Mouse (Mus musculus) forebrain, embryonic 10.5 days (tissue): ENCODE data around the gene Prune2. TPM values are rescaled to one million over a fixed set of nuclear protein-coding genes. Genes with fewer than 3 reads are reported as not detected.

Experiments
- DNase-seq: peaks from one replicate; pipeline ENCODE4 v3.0.0-alpha.2; 2017; ENCODE audit warnings: low spot score; ENCODE audit errors: extremely low spot score
- H3K27ac ChIP-seq: fragments of 300-500 bp; sonication (generic); 2 replicates; pipeline ENCODE4 v1.5.1; 2016; ENCODE audit warnings: mild to moderate bottlenecking
- H3K27me3 ChIP-seq: fragments of 300-500 bp; sonication (generic); 2 replicates; pipeline ENCODE4 v1.6.1; 2016; ENCODE audit warnings: mild to moderate bottlenecking; ENCODE audit not compliant: poor library complexity, severe bottlenecking
- H3K36me3 ChIP-seq: fragments of 300-500 bp; sonication (generic); replicated peaks from 2 replicates; pipeline ENCODE4 v1.6.1; 2016; ENCODE audit warnings: mild to moderate bottlenecking, moderate library complexity
- H3K4me1 ChIP-seq: fragments of 300-500 bp; sonication (generic); 2 replicates; pipeline ENCODE4 v1.6.1; 2016
- H3K4me3 ChIP-seq: fragments of 300-500 bp; sonication (generic); 2 replicates; pipeline ENCODE4 v1.5.1; 2016; ENCODE audit warnings: mild to moderate bottlenecking, moderate library complexity
- H3K9me3 ChIP-seq: fragments of 300-500 bp; sonication (generic); 2 replicates; pipeline ENCODE4 v1.6.1; 2016; ENCODE audit warnings: mild to moderate bottlenecking, moderate library complexity
- WGBS: fragments of 180-500 bp; shearing (Covaris S2); methylation state at CpG from one replicate; pipeline ENCODE4 v1.1.7; 2016; 5-methylcytosine and 5-hydroxymethylcytosine counted together
- polyA plus RNA-seq: library from polyadenylated mRNA; unstranded; fragments of >200 nt; fragmentation: Nextera tagmentation; extraction: Ambion mirVana; gene quantifications from 2 replicates; pipeline ENCODE4 v1.2.1, GENCODE M21; 2016

Gene Prune2
- polyA plus RNA-seq, 1 experiment from 2014 or later, result 1.5 TPM

GRCm38 (mm10) chr19:17081382-17081781, 125.5 kb downstream of the Prune2 start:
- H3K9me3 ChIP-seq, result no peaks in the 10 kb centered on the region
- no peaks in the 10 kb centered on the region for H3K27me3 ChIP-seq
- no peak overlapping the region for H3K27ac ChIP-seq
- H3K36me3 ChIP-seq, result no peaks in the 10 kb centered on the region
- DNase-seq, result no peak
- 92% methylated on average over 10 of the region's 10 CpGs for WGBS
- H3K4me3 ChIP-seq, result no peak overlapping the region
- H3K4me1 ChIP-seq, result peaks cover 8% of the 10 kb centered on the region

GRCm38 (mm10) chr19:17094067-17094466, 138.1 kb downstream of the Prune2 start:
- WGBS, result 51% methylated on average over 8 of the region's 8 CpGs
- no peak overlapping the region for H3K4me3 ChIP-seq
- no peaks in the 10 kb centered on the region for H3K36me3 ChIP-seq
- H3K27ac ChIP-seq, result no peak overlapping the region
- H3K4me1 ChIP-seq, result peaks cover 9% of the 10 kb centered on the region
- no peaks in the 10 kb centered on the region for H3K27me3 ChIP-seq
- no peak for DNase-seq
- H3K9me3 ChIP-seq, result no peaks in the 10 kb centered on the region

- H3K27me3 ChIP-seq, result no peaks in the 10 kb centered on the region
- H3K4me1 ChIP-seq, result peaks cover 9% of the 10 kb centered on the region
- WGBS, result 89% methylated on average over 2 of the region's 2 CpGs
- H3K36me3 ChIP-seq, result no peaks in the 10 kb centered on the region
- H3K9me3 ChIP-seq, result no peaks in the 10 kb centered on the region
- no peak overlapping the region for H3K4me3 ChIP-seq
- no peak for DNase-seq
- no peak overlapping the region for H3K27ac ChIP-seq
These were observed 140.4 kb downstream of the Prune2 start for GRCm38 (mm10) chr19:17096338-17096737.

GRCm38 (mm10) chr19:17097210-17097609, 141.3 kb downstream of the Prune2 start:
- WGBS, result 90% methylated on average over 6 of the region's 6 CpGs
- Histone ChIP-seq H3K4me3 (no peak overlapping the region), H3K27me3 (no peaks in the 10 kb centered on the region), H3K36me3 (no peaks in the 10 kb centered on the region), H3K4me1 (peaks cover 9% of the 10 kb centered on the region), H3K9me3 (no peaks in the 10 kb centered on the region), H3K27ac (no peak overlapping the region)
- no peak for DNase-seq

- 89% methylated on average over 8 of the region's 8 CpGs for WGBS
These were observed 152.9 kb downstream of the Prune2 start for GRCm38 (mm10) chr19:17108782-17109181.

GRCm38 (mm10) chr19:17124034-17124735, 168.3 kb downstream of the Prune2 start:
- WGBS, result 71% methylated on average over 12 of the region's 12 CpGs
- Histone ChIP-seq H3K27me3 (no peaks in the 10 kb centered on the region), H3K4me1 (no peaks in the 10 kb centered on the region), H3K9me3 (no peaks in the 10 kb centered on the region), H3K36me3 (no peaks in the 10 kb centered on the region), H3K27ac (no peak overlapping the region), H3K4me3 (no peak overlapping the region)
- peak; percentile 39 for DNase-seq

More at GRCm38 (mm10) chr19:17108782-17109181, 152.9 kb downstream of the Prune2 start:
- no peaks in the 10 kb centered on the region for H3K36me3 ChIP-seq
- no peak overlapping the region for H3K27ac ChIP-seq
- no peaks in the 10 kb centered on the region for H3K4me1 ChIP-seq
- no peaks in the 10 kb centered on the region for H3K27me3 ChIP-seq
- no peak for DNase-seq
- H3K4me3 ChIP-seq, result no peak overlapping the region
- no peaks in the 10 kb centered on the region for H3K9me3 ChIP-seq

- no peaks in the 10 kb centered on the region for H3K4me1 ChIP-seq
- 90% methylated on average over 7 of the region's 7 CpGs for WGBS
These were observed 169.5 kb downstream of the Prune2 start for GRCm38 (mm10) chr19:17125380-17125779.

GRCm38 (mm10) chr19:17130544-17130943, 174.6 kb downstream of the Prune2 start:
- Histone ChIP-seq H3K27me3 (no peaks in the 10 kb centered on the region), H3K36me3 (no peaks in the 10 kb centered on the region), H3K9me3 (no peaks in the 10 kb centered on the region), H3K4me1 (no peaks in the 10 kb centered on the region), H3K27ac (no peak overlapping the region), H3K4me3 (no peak overlapping the region)
- 91% methylated on average over 3 of the region's 3 CpGs for WGBS
- no peak for DNase-seq

More at GRCm38 (mm10) chr19:17125380-17125779, 169.5 kb downstream of the Prune2 start:
- Histone ChIP-seq H3K27ac (no peak overlapping the region), H3K36me3 (no peaks in the 10 kb centered on the region), H3K4me3 (no peak overlapping the region), H3K27me3 (no peaks in the 10 kb centered on the region), H3K9me3 (no peaks in the 10 kb centered on the region)
- DNase-seq, result no peak

GRCm38 (mm10) chr19:17136677-17137460, 181.0 kb downstream of the Prune2 start:
- WGBS, result 13% methylated on average over 21 of the region's 21 CpGs
- Histone ChIP-seq H3K27me3 (peaks cover 23% of the 10 kb centered on the region), H3K4me3 (peak overlapping the region; percentile 61), H3K27ac (peak overlapping the region; percentile 75), H3K36me3 (no peaks in the 10 kb centered on the region), H3K9me3 (no peaks in the 10 kb centered on the region), H3K4me1 (peaks cover 19% of the 10 kb centered on the region)
- peak; percentile 51 for DNase-seq

- Histone ChIP-seq H3K4me1 (peaks cover 19% of the 10 kb centered on the region), H3K27ac (no peak overlapping the region), H3K27me3 (peaks cover 23% of the 10 kb centered on the region), H3K36me3 (no peaks in the 10 kb centered on the region), H3K9me3 (no peaks in the 10 kb centered on the region), H3K4me3 (peak overlapping the region; percentile 61; the same call in 1 of the 2 replicates)
- no peak for DNase-seq
- 60% methylated on average over 1 of the region's 2 CpGs for WGBS
These were observed 181.7 kb downstream of the Prune2 start for GRCm38 (mm10) chr19:17137656-17138055.

- H3K36me3 ChIP-seq, result no peaks in the 10 kb centered on the region
- H3K9me3 ChIP-seq, result no peaks in the 10 kb centered on the region
- peaks cover 23% of the 10 kb centered on the region for H3K27me3 ChIP-seq
- no peak overlapping the region for H3K27ac ChIP-seq
- peaks cover 19% of the 10 kb centered on the region for H3K4me1 ChIP-seq
- DNase-seq, result no peak
- WGBS, result 20% methylated on average over 10 of the region's 10 CpGs
- no peak overlapping the region for H3K4me3 ChIP-seq
These were observed 182.4 kb downstream of the Prune2 start for GRCm38 (mm10) chr19:17138144-17138915.

GRCm38 (mm10) chr19:17140016-17140914, 184.3 kb downstream of the Prune2 start:
- DNase-seq, result no peak
- WGBS, result 88% methylated on average over 12 of the region's 12 CpGs
- Histone ChIP-seq H3K9me3 (no peaks in the 10 kb centered on the region), H3K4me1 (peaks cover 19% of the 10 kb centered on the region), H3K27ac (no peak overlapping the region), H3K27me3 (peaks cover 23% of the 10 kb centered on the region), H3K4me3 (no peak overlapping the region), H3K36me3 (no peaks in the 10 kb centered on the region)
